Mouse (Mus musculus) CH12.LX (cell line): Measurements from ENCODE around the gene Foxp1. TPM values are rescaled to one million over a fixed set of nuclear protein-coding genes. Genes with fewer than 3 reads are reported as not detected.

Experiments used
- DNase-seq: peaks from one replicate; pipeline ENCODE4 v3.0.0-alpha.2; 2013; ENCODE audit errors: extremely low read depth
- H3K27ac ChIP-seq: 2 replicates; pipeline ENCODE4 v1.5.1; 2012; ENCODE audit warnings: low read depth, mild to moderate bottlenecking, control low read depth, moderate library complexity; ENCODE audit not compliant: insufficient read depth
- H3K27me3 ChIP-seq: replicated peaks from 2 replicates; pipeline ENCODE3; 2012; ENCODE audit warnings: inconsistent platforms
- H3K36me3 ChIP-seq, 2 experiments: replicated peaks in 1 of 2; 2 replicates each; pipeline versions ENCODE3 to v1.6.1; 2012; ENCODE audit warnings: inconsistent platforms in 1 of 2, low read length in 1 of 2, mild to moderate bottlenecking in 1 of 2, mixed read lengths in 1 of 2, moderate library complexity in 1 of 2; ENCODE audit not compliant: control insufficient read depth in 1 of 2, insufficient read depth in 1 of 2
- H3K4me1 ChIP-seq, 2 experiments: 2 replicates each; pipeline ENCODE4 v1.6.1; 2012; ENCODE audit warnings: inconsistent platforms in 1 of 2, moderate library complexity in 1 of 2; ENCODE audit not compliant: insufficient read depth in 2 of 2, control insufficient read depth in 1 of 2
- H3K4me2 ChIP-seq: 2 replicates; pipeline ENCODE4 v1.6.1; 2012; ENCODE audit warnings: low read depth, mild to moderate bottlenecking, control low read depth; ENCODE audit not compliant: poor library complexity, insufficient read depth, severe bottlenecking
- H3K4me3 ChIP-seq, 3 experiments: fragments of 150-350 bp in 1 of 3; sonication (generic) in 1 of 3; replicated peaks in 1 of 3; 2 replicates each; pipeline versions ENCODE3 to v1.5.1; 2011 to 2012; ENCODE audit warnings: low read depth in 2 of 3, low read length in 2 of 3, mild to moderate bottlenecking in 2 of 3, moderate library complexity in 2 of 3, control low read depth in 1 of 3, improper control_type of control experiment in 1 of 3, inconsistent platforms in 1 of 3, mixed read lengths in 1 of 3; ENCODE audit not compliant: poor library complexity in 1 of 3
- H3K79me2 ChIP-seq: replicated peaks from 2 replicates; pipeline ENCODE4 v1.6.1; 2012; ENCODE audit warnings: mild to moderate bottlenecking, moderate library complexity; ENCODE audit not compliant: control insufficient read depth, poor library complexity, insufficient read depth, severe bottlenecking; ENCODE audit errors: extremely low read depth
- H3K9ac ChIP-seq: 2 replicates; pipeline ENCODE4 v1.6.1; 2012; ENCODE audit warnings: low read depth, mild to moderate bottlenecking, control low read depth, moderate library complexity; ENCODE audit not compliant: insufficient read depth
- H3K9me3 ChIP-seq: replicated peaks from 2 replicates; pipeline ENCODE3; 2012; ENCODE audit warnings: low read length, inconsistent platforms, mixed read lengths
- CHD1 ChIP-seq: IDR thresholded peaks from 2 replicates; pipeline ENCODE4 v1.6.1; 2012; ENCODE audit warnings: low read depth, low read length, improper control_type of control experiment, inconsistent platforms
- CTCF ChIP-seq, 2 experiments: IDR thresholded peaks in 1 of 2; conservative IDR thresholded peaks in 1 of 2; 2 replicates each; pipeline ENCODE4 v1.5.1; 2011 to 2012; ENCODE audit warnings: low read depth in 2 of 2, low read length in 2 of 2, improper control_type of control experiment in 1 of 2, inconsistent platforms in 1 of 2, mild to moderate bottlenecking in 1 of 2, moderate library complexity in 1 of 2
- ELF1 ChIP-seq: IDR thresholded peaks from 2 replicates; pipeline ENCODE4 v1.6.1; 2014; ENCODE audit warnings: low read depth, mild to moderate bottlenecking, inconsistent platforms, low read length, improper control_type of control experiment
- EP300 ChIP-seq: IDR thresholded peaks from 2 replicates; pipeline ENCODE4 v1.6.1; 2011; ENCODE audit warnings: low read length, improper control_type of control experiment
- GABPA ChIP-seq: IDR thresholded peaks from 2 replicates; pipeline ENCODE4 v1.6.1; 2012; ENCODE audit warnings: low read depth, low read length, improper control_type of control experiment, inconsistent platforms; ENCODE audit not compliant: insufficient replicate concordance
- IRF4 ChIP-seq: IDR thresholded peaks from 2 replicates; pipeline ENCODE4 v1.6.1; 2014; ENCODE audit warnings: low read depth, mild to moderate bottlenecking, inconsistent platforms, low read length, improper control_type of control experiment
- JUN ChIP-seq: IDR thresholded peaks from 2 replicates; pipeline ENCODE4 v1.6.1; 2011; ENCODE audit warnings: low read depth, mild to moderate bottlenecking, low read length, improper control_type of control experiment, moderate library complexity; ENCODE audit not compliant: insufficient read depth
- KAT2A ChIP-seq: IDR thresholded peaks from 2 replicates; pipeline ENCODE4 v1.6.1; 2012; ENCODE audit warnings: low read length, improper control_type of control experiment, inconsistent platforms; ENCODE audit not compliant: insufficient replicate concordance
- MAFK ChIP-seq: IDR thresholded peaks from 2 replicates; pipeline ENCODE4 v1.6.1; 2011; ENCODE audit warnings: low read length, improper control_type of control experiment; ENCODE audit not compliant: insufficient replicate concordance
- MAX ChIP-seq: IDR thresholded peaks from 2 replicates; pipeline ENCODE4 v1.6.1; 2011; ENCODE audit warnings: low read length, improper control_type of control experiment
- MAZ ChIP-seq: IDR thresholded peaks from 2 replicates; pipeline ENCODE4 v1.6.1; 2012; ENCODE audit warnings: low read depth, mild to moderate bottlenecking, inconsistent platforms, low read length, improper control_type of control experiment, moderate library complexity
- MEF2A ChIP-seq: IDR thresholded peaks from 2 replicates; pipeline ENCODE4 v1.6.1; 2014; ENCODE audit warnings: low read depth, mild to moderate bottlenecking, inconsistent platforms, low read length, improper control_type of control experiment, borderline replicate concordance
- MXI1 ChIP-seq: IDR thresholded peaks from 2 replicates; pipeline ENCODE4 v1.6.1; 2011; ENCODE audit warnings: mild to moderate bottlenecking, low read depth, low read length, improper control_type of control experiment
- NRF1 ChIP-seq: IDR thresholded peaks from 2 replicates; pipeline ENCODE4 v1.6.1; 2014; ENCODE audit warnings: low read depth, mild to moderate bottlenecking, inconsistent platforms, low read length, improper control_type of control experiment, moderate library complexity
- POLR2A ChIP-seq: IDR thresholded peaks from 2 replicates; pipeline ENCODE4 v1.6.1; 2011; ENCODE audit warnings: low read depth, mild to moderate bottlenecking, improper control_type of control experiment, low read length
- POLR2AphosphoS2 ChIP-seq: IDR thresholded peaks from 2 replicates; pipeline ENCODE4 v1.6.1; 2011; ENCODE audit warnings: low read depth, low read length, improper control_type of control experiment
- UBTF ChIP-seq: IDR thresholded peaks from 2 replicates; pipeline ENCODE4 v1.6.1; 2012; ENCODE audit warnings: low read depth, mild to moderate bottlenecking, inconsistent platforms, low read length, improper control_type of control experiment, moderate library complexity
- USF1 ChIP-seq: IDR thresholded peaks from 2 replicates; pipeline ENCODE4 v1.6.1; 2014; ENCODE audit warnings: low read depth, mild to moderate bottlenecking, inconsistent platforms, low read length, improper control_type of control experiment
- ZMIZ1 ChIP-seq: IDR thresholded peaks from 2 replicates; pipeline ENCODE4 v1.6.1; 2012; ENCODE audit warnings: low read depth, mild to moderate bottlenecking, inconsistent platforms, low read length, improper control_type of control experiment
- ZNF384 ChIP-seq: IDR thresholded peaks from 2 replicates; pipeline ENCODE4 v1.6.1; 2012; ENCODE audit warnings: low read depth, low read length, improper control_type of control experiment, inconsistent platforms
- dilution Hi-C: fragments of 300-500 bp; cut with MboI; formaldehyde crosslinking; loops from 2 replicates; pipeline ENCODE4 v1.14.3; 2020; ENCODE audit warnings: low sequenced_read_pairs; ENCODE audit not compliant: extremely low pct_unique_long_range_greater_than_20kb, extremely low pct_ligation_motif_present
- in situ Hi-C: fragments of 300-500 bp; cut with MboI; formaldehyde crosslinking; loops from 3 replicates; pipeline ENCODE4 v1.14.3; 2019; ENCODE audit warnings: low sequenced_read_pairs, low pct_ligation_motif_present, low pct_unique_long_range_greater_than_20kb, mixed read lengths
- polyA plus RNA-seq: library from polyadenylated mRNA; unstranded; fragments of >175 nt; gene quantifications from 2 replicates; pipeline ENCODE4 v1.2.1, GENCODE M21; 2012; ENCODE audit warnings: low read depth; ENCODE audit not compliant: insufficient read length
- total RNA-seq, 2 experiments: library from RNA; depleted of rRNA; stranded (reverse); fragments of 300-350 nt in 1 of 2; fragments of >200 nt in 1 of 2; gene quantifications; 2 replicates each; pipeline ENCODE4 v1.2.3; 2012 to 2014

Foxp1 gene
- total and polyA plus RNA-seq, 3 experiments: 66.5 to 105 (median 87.4) TPM

GRCm38 (mm10) chr6:99509189-99509592 is 13.3 kb downstream of the Foxp1 start:
- Histone ChIP-seq H3K27me3 (peaks cover 2% of the 10 kb centered on the region), H3K4me1 (peaks cover 0 to 15% of the 10 kb centered on the region in 2 experiments; a peak in 2 of 4 replicates), H3K4me2 (no peak overlapping the region), H3K4me3 (no peak overlapping the region), H3K36me3 (no peaks in the 10 kb centered on the region), H3K79me2 (no peaks in the 10 kb centered on the region), H3K9me3 (no peaks in the 10 kb centered on the region), H3K27ac (no peak overlapping the region), H3K9ac (no peak overlapping the region)
- in situ Hi-C loops (no loop called here), dilution Hi-C loops (no loop called here)
- DNase-seq: no peak
- TF ChIP-seq CHD1: no peak
- TF ChIP-seq, all 38 proteins: peak for 0

DNA sequence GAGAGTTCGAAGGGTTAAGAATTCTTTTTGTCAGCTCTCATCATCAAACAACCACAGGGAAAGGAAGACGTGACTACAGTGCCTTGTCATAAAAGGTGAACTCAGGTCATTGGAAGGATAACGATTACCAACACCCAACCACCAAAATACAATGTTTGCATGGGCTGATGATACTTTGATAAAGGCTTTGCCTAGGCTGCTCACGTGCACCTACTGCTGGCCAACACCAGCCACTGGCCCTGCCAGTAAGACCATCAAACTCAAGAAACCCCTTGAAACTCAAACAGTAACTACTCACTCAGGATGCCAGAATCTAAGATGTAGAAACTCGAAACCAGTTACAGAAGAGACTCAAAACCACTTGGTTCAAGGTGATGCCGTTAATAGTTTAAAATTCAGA is 15.7 kb downstream of the Foxp1 start:
- Histone ChIP-seq H3K27me3 (no peaks in the 10 kb centered on the region), H3K36me3 (no peaks in the 10 kb centered on the region), H3K9me3 (no peaks in the 10 kb centered on the region), H3K4me2 (no peak overlapping the region), H3K79me2 (no peaks in the 10 kb centered on the region), H3K27ac (no peak overlapping the region), H3K4me3 (no peak overlapping the region), H3K4me1 (peaks cover 4 to 10% of the 10 kb centered on the region in 2 experiments; a peak in 3 of 4 replicates), H3K9ac (no peak overlapping the region)
- in situ Hi-C loops: no loop called here
- TF ChIP-seq USF1 (no peak), CTCF (conservative IDR thresholded peaks at IDR 0.05 in 1 of 2, IDR thresholded peaks at IDR 0.05 in 1 of 2; ENCODE audit: low read depth in 2 of 2, low read length in 2 of 2) (0 out of 4 replicates have a peak, but pooled peaks of 1 of the 2 experiments have one; percentile 7)
- DNase-seq: no peak
- dilution Hi-C loops: no loop called here

- DNase-seq: no peak
Measured at GRCm38 (mm10) chr6:99503741-99504140, 18.8 kb downstream of the Foxp1 start.

More at GRCm38 (mm10) chr6:99503741-99504140, 18.8 kb downstream of the Foxp1 start:
- H3K4me1 ChIP-seq: peaks cover 4 to 10% of the 10 kb centered on the region in 2 experiments; a peak in 3 of 4 replicates
- H3K4me2 ChIP-seq: no peak overlapping the region
- H3K79me2 ChIP-seq: no peaks in the 10 kb centered on the region
- H3K27me3 ChIP-seq: no peaks in the 10 kb centered on the region
- TF ChIP-seq KAT2A (no peak), MEF2A (no peak), MAX (no peak), GABPA (no peak), MXI1 (no peak), POLR2AphosphoS2 (no peak), POLR2A (no peak), UBTF (no peak), JUN (no peak), MAZ (no peak), EP300 (no peak), ELF1 (no peak), MAFK (no peak), NRF1 (no peak), IRF4 (no peak), CTCF (conservative IDR thresholded peaks at IDR 0.05 in 1 of 2, IDR thresholded peaks at IDR 0.05 in 1 of 2; ENCODE audit: low read depth in 2 of 2, low read length in 2 of 2) (no peak), ZNF384 (no peak), CHD1 (no peak), ZMIZ1 (no peak)
- no peaks in the 10 kb centered on the region for H3K9me3 ChIP-seq
- no peak overlapping the region for H3K27ac ChIP-seq
- H3K4me3 ChIP-seq: no peak overlapping the region
- in situ Hi-C loops (no loop called here), dilution Hi-C loops (no loop called here)
- H3K36me3 ChIP-seq: no peaks in the 10 kb centered on the region
- H3K9ac ChIP-seq: no peak overlapping the region
